Mouse (Mus musculus): ENCODE measurements around the gene Cd5.

Gene Cd5

DNA sequence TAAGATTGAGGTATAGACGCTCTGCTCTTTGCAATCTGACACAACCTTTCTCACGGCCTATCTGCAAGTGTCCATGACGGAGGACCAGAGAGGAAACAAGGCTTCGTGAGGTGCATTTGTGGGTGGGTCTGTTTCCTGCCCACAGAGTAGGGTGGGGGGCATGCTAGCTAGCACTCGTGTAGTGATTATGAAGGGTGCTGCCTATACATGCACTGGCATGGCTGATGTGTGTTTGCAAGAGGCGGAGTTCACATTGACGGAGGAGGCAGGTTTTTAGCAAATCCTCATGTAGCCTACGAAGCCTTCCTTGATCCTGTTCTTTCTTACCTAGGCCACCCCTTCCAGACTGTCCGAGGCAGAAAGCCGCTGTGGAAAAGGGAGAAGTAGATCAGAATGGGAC lies 8.9 kb downstream of the Cd5 start:
- no peak for DNase-seq (ENCODE audit: low spot score)

DNA sequence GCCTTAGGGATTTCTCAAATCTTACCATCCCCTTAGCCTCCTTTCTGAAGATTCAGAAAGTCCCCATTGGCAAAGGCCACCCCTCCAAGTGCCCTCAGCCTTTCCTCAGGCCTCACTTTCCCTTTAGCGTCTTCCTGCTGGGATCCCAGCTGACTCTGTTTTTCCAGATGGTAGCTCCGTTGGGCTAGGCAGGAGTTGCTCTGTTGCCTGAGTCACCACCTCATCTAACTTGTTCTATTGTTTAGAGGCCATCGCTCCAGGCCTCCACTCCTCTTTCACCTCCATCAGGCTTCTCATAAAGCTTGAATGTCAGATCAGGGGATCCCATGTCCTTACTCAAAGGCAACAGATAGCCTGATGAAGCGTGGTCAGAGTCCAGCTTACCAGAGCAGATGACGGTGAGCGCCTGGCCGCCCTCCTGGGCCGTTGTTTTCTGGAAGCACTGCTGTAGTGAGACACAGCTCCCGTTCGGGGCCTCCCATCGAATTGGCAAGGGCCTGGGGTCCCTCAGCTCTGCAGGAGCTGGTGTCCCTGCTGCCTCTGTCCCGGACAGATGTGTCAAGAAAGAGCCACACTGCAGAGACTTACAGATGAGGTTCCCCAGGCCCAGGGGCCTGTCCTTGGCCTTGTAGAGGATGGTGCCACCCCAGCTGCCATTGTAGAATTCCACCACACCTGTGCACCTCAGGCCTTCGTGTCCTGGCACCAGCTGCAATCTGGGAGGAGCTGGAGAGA lies 14.0 kb downstream of the Cd5 start:
- no peak for DNase-seq (ENCODE audit: low spot score)

DNA sequence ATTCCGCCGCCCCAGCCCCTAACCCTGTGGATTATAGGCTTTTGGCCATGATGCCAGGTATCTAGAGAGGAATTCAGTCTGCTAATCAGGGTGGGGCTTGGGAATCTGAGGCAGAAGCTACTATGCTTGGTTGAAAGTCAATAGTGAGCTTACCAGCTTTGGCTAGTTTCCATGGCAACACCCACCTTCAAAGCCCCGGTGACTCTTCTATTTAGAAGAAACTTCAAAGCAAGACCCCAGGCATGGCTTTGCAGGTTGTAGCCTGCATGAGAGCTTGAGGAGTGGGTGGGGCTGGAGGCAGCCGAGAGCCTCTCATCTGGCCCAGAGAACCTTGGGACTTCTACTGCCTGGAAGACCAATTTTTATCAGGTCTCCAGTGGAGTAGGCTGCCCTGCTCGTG lies 15.2 kb downstream of the Cd5 start:
- peak; percentile 30 for DNase-seq (ENCODE audit: low spot score)

DNA sequence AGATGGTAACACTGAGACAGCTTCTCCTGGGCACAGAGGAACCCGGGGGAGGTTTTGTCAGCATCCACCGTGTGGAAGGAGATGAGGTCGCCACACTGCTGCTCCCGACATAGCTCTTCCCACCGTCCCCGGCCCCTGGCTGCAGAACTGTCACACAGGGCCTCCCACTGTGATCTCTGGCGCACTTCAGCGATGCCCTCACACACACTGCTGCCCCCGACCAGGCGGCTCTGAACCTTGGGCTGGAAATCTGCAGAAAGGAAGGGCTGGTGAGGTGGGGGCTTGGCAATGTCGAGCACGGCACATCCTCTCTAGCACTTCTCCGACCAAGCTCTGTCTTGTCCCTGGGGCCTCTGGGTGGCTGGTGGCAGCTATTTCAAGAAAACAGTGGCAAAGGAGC lies 15.7 kb downstream of the Cd5 start:
- DNase-seq (ENCODE audit: low spot score): no peak

DNA sequence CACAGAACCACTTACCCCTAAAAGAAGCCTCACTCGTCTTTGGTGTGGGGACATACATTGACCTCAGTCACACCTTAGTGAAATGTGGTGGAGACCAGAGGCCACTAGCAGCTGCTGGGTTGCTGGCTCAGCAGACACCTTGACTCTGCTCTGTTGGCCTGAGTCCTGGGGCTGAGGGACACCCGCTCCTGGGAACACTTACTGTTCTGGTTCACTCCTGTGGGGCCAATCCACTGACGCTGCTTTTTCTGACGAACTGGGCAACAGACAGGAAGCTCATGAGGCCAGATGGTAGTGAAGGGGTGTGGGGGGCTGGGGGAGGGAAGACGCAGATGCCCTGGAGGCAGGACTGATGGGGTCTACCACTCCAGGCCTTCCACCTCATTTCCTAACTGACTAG lies 17.7 kb downstream of the Cd5 start:
- no peak for DNase-seq (ENCODE audit: low spot score)

DNA sequence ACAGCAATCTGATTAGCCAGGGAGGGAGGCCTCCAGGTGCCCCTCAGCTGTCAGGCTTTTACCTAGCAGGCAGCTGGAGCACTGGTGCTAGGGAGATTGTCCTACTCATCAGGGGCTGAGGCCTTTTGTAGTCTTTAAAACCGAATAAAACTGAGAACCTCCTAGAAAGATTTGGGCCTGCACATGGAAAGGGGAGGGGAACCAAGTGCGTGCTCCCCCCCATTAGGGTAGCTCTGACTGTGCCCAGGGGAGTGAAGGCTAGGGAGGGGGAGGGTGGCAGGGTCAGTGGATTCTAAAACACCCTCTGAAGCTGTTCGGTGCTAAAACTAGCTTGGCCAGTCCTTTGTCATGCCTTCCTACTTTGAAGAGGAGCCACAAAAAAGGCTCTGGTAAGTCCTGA lies 18.3 kb downstream of the Cd5 start:
- DNase-seq (ENCODE audit: low spot score): no peak

DNA sequence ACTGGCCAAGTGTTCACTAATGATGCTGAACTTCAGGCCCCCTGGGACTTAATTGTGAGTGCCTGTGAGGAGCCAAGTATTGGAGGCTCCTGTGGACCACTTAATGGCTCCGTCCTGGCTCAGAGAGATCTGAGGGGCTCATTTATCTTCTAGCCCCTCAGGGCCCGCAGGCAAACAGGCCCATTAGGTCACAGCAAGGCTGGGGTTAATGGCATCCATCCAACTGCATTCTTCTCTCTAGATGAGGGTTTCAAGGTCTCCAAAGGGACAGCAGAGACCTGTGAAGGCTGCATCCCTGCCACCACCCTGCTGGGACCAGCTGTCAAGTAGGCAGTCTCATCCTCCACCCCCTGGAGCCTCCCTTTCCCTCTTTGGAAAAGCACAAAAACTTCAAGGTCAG lies 19.1 kb downstream of the Cd5 start:
- DNase-seq (ENCODE audit: low spot score): peak; percentile 45

DNA sequence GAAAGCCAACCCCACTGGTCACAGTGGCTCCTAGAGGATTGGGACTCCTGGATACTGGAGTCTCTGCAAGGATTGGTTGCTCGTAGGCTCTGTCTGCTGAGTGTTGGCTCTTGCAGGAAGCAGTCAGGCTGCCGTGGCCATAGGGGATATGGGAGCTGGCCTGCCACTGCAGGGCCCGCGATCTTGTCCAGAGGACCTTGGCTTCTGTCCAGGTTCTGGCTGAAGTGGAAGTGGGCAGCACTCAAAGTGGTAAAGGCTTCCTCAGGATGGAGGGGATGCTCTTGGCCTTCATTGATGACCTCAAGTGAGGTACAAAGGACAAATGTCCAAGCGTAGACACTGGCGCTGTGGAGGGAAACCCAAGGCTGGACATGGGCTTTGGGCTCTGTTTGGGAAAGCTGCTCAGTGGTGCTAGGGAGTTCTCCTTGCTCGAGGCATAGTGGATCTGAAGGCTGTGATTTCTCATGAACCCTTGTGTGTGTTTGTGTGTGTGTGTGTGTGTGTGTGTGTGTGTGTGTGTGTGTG lies 20.5 kb downstream of the Cd5 start:
- no peak for DNase-seq (ENCODE audit: low spot score)

DNA sequence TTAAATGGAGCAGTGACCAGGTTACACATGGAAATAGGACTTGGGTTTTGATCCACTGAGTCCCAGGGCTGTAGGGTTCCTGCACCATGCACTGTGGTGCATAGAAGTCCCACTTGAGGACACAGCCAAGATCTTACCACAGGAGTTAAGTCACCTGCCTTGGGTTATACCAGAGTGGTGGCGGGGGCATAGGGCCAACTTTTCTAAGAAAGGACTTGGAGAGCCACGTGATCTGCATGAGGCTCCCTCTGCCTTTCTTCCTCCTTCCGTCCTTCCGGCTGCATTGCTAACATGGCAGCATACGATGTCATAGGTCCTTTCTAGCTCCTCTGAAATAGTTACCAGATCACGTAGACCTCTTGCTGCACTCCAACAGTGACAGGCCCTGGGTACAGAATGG lies 23.3 kb downstream of the Cd5 start:
- DNase-seq (ENCODE audit: low spot score): no peak

DNA sequence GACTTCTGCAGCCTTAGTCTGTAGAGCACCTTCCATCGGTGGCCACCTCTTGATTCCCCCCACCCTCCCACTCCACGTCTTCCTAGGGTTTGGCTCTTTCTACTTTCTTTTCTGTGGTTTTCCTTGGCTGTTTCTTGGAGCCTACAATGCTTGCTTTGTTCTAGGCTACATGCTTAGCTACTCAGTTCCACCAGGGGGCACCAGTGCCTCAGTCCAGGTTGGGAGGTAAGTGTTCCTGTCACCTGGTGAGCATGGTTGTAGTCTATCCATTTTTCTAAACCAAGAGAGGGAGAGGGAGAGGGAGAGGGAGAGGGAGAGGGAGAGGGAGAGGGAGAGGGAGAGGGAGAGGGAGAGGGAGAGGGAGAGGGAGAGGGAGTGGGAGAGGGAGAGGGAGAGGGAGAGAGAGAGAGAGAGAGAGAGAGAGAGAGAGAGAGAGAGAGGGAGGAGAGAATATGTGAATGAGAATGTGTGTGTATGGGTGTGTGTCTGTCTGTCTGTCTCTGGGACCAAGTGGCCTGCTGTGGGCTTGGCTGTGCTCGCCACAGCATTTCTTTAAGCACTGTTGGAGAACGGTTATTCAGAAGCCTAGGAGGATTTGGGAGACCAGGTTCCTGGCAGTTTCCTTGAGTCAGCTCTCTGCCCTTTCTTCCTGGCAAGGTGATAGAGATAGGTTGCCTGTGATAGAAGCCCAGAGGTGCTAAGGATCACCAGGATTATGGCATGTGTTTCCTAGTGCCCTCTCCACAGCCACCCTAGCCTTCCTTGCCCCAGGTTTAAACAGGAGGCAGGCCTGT lies 23.9 kb downstream of the Cd5 start:
- DNase-seq (ENCODE audit: low spot score): peak; percentile 89

DNA sequence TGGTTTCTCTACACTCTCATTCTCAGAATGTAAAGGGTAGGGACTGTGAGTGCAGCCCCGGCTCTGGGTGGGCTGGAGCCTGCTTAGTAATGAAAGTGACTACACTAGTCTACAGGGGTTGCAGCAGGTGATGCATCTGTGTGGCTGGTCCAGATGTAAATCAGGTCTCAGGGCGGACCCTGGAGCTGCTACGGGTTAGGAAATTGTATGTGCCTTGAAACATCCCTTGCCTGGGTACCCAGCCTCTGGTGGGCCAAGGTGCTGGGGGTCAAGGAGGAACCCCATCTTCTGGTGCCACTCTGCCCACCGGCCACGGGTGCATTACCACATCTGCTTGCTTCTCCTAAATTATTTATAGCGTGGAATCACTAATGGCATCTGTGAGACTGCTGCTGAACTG lies 24.6 kb downstream of the Cd5 start:
- DNase-seq (ENCODE audit: low spot score): no peak

DNA sequence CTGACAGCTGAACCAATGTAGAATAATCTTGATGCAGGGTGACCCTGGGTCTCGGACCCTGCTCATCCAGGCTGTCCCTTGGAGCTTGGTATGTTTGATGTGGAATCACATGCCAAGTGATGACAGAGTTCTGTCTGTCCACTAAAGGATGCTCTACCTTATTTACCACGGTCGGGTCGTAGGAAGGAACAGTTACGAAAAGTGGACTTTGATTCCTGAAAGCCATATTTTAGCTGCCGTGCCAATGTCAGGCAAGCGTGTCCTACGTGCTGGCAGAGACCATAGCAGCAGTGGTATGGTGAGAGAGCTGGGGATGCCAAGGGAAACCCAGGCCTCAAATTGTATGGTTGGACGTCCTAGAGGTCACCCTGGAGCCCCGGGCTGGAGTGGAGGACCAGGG lies 25.3 kb downstream of the Cd5 start:
- DNase-seq (ENCODE audit: low spot score): no peak

DNA sequence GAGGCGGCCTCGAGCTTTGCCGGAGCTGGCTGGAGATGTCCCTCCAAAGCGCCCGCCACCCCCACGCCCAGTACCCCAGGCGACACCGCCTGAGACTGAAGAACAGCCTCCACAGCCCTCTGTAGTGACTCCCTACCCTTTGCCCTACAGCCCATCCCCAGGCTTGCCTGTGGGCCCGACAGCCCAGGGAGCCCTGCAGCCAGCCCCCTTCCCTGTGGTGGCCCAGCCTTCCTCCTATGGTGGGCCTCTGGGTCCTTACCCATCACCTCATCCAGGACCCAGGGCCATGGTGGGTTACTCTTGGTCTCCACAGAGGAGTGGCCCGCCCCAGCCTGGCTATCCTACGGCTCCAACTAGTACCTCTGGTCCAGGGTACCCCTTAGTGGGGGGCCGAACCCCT lies 26.2 kb downstream of the Cd5 start:
- DNase-seq (ENCODE audit: low spot score): no peak

DNA sequence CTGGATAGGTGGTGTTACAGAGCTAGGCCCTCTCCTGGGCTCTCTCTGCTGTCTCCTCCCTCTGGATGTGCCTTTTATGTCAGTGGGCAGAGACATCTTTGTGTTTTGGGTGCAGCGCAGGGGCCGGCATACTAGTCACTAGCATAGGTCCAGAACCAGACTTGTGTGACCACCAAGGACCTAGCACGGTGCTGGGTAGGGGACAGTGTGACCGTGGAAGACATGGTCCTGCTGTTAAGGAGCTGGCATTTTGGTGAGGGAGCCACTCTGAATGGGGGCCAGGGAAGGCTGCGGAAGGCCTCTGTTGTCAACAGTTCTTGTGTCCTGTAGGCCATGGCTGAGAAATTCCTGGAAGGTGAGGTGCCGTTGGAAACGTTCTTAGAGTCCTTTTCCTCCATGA lies 26.6 kb downstream of the Cd5 start:
- no peak for DNase-seq (ENCODE audit: low spot score)

DNA sequence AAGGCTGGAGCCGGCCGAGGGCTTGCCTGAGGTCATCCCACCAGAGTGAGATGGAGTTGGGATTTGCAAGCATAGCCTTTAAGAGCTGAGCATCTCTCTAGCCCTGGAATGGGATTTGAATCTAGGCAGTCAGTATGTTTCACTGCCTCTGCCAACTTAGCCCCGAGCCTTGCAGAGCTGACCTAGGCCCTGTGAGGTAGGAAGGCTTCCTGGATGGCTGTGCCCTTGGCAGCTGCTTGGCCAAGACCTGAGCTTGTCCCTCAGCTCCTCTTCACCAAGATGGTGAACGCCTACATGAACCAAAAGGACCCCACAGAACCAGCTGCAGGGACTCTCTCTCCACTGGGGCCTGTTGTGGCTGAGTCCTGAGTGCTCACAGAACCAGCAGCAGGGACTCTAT lies 28.1 kb downstream of the Cd5 start:
- no peak for DNase-seq (ENCODE audit: low spot score)

DNA sequence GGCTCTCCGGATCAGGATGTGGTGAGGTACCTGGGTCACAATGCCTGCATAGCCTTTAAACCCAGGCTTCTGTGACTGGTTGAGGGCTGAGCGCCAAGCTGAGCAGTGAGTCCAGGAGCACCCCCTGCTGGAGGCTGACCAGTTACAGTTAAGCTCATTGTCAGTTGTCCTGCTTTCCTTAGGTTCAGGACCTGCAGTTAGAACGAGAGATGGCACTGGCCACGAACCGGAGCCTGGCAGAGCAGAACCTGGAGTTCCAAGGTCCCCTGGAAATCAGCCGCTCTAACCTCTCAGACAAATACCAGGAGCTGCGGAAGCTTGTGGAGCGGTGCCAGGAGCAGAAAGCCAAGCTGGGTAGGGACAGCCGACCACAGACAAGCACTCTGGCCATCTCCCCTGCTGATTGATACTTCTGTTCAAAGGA lies 28.7 kb downstream of the Cd5 start:
- peak; percentile 76 for DNase-seq (ENCODE audit: low spot score)

DNA sequence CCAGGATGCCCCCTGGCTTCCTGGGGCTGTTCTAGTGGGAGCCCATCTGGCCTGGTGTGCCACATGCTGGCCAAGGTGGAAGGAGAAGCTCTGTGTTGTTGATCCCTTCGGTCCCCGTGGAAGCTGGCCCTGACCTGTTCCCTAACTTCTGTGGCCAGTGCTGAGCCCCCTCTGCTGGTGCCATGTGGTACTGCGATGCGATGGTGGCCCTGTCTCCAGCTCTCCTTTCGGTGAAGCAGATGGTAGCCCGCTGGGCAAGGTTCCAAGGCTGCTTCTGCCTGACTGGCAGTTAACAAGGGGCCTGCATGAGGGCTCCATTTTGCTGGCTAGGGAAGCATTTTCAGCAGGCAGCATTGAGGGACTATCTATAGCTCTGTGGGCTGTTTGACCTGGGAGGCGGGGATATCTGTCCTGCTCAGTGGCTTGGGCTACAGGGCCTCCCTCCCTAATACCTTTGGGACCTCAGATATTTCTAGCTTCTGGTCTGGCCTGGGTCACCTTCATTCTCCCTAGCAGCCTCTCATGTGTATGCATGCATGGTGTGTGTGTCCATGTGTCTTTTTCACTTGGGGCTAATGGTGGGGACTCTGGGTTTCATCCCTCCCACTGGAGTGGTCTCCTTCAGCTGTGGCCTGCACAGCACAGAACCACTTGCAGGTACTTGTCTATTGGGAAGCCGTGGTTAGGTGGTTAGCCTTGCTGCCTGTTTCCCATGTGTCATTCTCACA lies 29.3 kb downstream of the Cd5 start:
- peak; percentile 93 for DNase-seq (ENCODE audit: low spot score)

DNA sequence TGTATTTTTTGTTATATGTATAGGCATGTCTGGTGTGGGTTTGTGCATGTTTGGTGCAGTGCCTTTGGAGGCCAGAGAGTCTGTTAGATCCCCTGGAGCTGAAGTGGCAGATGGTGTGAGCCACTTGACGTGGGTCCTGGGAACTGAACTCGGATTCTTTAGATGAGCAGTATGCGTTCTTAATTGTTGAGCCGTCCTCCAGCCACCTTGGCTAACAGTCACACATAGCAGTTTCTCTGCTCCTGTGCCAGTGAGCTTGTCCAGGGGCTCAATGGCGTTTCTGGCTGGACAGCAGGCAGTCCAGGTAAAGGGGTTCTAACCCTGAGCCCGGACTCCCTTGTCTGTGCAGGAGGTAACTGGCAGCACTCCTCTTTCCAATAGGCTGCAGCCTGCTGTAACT lies 29.9 kb downstream of the Cd5 start:
- no peak for DNase-seq (ENCODE audit: low spot score)

DNA sequence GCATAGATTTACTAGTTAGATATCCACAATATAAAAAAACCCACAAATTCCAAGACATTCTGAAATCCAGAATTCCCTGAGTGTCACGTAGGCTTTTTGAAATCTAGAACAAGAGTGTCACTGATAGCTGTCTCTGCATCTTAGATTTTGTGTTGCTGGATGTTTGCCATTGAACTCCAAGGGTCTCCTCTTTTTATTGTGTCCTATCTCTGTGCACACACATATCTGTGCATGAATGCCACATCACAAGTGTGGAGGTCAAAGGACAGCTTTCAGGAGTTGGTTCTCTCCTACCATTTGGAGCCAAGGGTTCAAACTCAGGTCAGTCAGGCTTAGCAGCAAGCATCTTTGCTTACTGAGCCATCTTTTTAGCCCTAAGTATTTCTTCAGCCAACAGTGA lies 30.9 kb downstream of the Cd5 start:
- no peak for DNase-seq (ENCODE audit: low spot score)

DNA sequence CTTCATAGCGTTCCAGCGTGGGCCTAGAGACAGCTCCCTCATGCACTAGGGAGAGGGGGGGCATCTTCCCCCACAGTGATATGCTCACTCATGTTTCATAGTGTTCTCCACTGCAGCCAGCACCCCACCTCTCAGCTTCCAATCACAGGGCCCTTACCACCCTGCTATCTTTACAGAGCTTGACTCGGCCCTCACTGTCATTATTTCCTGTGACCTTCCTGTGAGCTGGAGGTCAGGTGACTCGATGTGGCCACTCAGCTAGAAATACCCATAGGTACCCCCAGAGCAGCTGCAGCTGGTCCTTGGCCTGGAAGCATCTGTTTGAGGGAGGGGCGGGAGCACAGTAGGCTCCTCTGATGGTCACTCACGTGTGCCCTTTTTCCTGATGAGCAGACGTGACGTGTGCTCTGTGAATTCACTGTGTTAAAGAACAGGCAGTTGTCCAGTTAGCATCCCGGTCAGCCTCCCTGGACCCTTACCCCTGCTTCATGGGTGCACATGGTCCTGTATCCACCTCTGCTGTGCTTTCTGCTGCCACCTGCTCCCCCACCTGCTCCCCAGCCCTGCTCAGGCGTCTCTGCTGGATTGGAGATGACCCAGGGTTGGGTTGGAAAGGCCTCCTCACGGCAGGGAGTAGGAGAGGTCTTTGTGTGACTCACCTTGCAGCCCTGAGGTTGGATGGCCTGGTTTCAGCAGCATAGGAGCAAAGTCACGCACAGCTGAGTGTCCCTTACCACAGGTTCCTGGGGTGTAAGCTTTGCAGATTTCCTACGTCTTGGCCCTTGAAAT lies 31.5 kb downstream of the Cd5 start:
- DNase-seq (ENCODE audit: low spot score): no peak

DNA sequence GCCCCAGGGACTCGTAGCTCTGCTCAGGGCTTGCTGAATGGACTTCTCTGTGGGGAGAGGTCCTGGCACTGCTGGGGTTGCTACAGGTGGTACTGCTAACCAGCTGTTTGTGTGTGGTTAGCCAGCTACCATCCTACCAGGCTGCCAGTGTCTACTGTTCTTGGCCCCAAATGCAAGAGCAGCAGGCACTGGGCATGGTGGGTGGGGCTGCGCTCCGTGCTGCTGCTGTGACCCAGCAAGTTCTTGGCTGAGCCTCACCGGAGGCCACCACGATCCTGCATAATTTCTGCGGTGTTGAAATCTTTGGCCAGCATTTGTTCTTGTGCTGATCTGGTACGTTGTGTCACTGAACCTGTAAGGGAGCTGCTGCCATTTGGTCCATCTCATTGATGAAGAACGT lies 35.3 kb downstream of the Cd5 start:
- no peak for DNase-seq (ENCODE audit: low spot score)

DNA sequence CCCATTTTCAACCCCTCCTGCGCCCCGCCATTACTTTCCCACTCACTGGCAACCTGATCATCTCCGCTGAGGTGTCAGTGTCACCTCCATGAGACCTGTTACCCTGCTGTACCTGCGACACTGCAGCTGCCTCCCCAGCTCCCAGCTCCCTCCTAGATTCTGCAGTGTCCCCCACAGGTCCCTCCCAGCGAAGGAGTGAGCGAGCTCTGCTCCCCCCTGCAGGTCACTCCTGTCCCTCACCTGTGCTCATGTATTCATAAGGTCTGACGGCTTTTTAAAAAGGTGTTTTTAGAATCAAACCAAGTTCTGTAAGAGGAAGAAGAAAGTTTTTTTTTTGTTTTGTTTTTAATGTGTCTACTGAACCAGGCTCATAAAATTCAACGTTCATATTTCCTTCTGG lies 36.7 kb downstream of the Cd5 start:
- DNase-seq (ENCODE audit: low spot score): no peak
